Mouse (Mus musculus): ENCODE measurements around the gene Olfr796.

Olfr796 gene

DNA sequence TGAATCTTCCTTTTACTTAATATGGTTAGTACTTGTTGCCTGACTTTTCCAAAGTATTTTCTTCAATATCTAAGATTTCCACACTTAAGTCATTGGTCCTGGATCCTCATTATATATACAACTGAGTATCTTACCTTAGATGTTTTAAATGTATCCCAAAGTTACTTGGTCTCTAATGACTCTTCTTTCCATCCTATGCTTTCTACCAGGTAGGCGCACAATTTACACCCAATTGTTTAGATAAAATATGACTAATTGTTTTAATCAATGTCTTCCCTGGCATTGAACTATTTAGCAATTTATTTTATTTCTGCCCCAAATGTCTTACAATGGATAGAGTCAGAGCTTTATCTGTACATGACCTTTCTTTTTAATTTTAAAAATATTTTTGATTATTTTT is at the start of gene Olfr796:
TSS of gene Olfr796 (minus strand) at position 101 of the 400 bp plus-strand sequence.
- no peak for DNase-seq

DNA sequence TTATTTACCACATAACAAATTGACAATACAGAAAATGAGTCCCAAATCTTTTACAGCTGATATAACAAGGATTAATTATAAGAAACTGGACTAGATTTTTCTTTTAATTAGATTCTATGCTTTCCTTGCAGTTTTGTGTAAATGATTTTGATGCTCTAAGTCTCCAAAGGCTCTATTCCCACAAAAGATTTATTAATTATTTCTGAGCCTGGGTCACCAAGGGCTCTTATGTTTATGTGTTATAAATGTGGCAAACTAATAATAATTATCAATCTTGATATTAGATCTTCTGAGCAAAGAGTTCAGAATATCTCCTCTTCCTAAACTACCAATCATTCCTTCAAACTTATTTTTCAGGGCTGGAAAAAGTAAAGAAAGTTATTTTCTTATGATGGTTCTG is 45.0 kb upstream of the Olfr796 start, which contains the start of gene Olfr800:
TSS of gene Olfr800 (plus strand) at position 301 of the 400 bp plus-strand sequence.
- DNase-seq: no peak

- DNase-seq: no peak
Observed at GRCm38 (mm10) chr10:129651763-129652162, 39.4 kb upstream of the Olfr796 start.

GRCm38 (mm10) chr10:129637184-129637583 is 24.8 kb upstream of the Olfr796 start, which contains the start of gene Olfr799:
TSS of gene Olfr799 (plus strand) at chr10:129637484.
- DNase-seq: no peak

- DNase-seq: no peak
Observed at GRCm38 (mm10) chr10:129627834-129628233, 15.5 kb upstream of the Olfr796 start, which contains the start of gene Olfr798. TSS of gene Olfr798 (minus strand) at chr10:129627934.

- peak; percentile 1 for DNase-seq
Observed at GRCm38 (mm10) chr10:129623251-129623650, 10.9 kb upstream of the Olfr796 start.

GRCm38 (mm10) chr10:129621724-129622123 is 9.4 kb upstream of the Olfr796 start:
- peak; percentile 15 for DNase-seq

- DNase-seq: peak; percentile 3
Observed at GRCm38 (mm10) chr10:129577066-129577465, 35.3 kb downstream of the Olfr796 start.

DNA sequence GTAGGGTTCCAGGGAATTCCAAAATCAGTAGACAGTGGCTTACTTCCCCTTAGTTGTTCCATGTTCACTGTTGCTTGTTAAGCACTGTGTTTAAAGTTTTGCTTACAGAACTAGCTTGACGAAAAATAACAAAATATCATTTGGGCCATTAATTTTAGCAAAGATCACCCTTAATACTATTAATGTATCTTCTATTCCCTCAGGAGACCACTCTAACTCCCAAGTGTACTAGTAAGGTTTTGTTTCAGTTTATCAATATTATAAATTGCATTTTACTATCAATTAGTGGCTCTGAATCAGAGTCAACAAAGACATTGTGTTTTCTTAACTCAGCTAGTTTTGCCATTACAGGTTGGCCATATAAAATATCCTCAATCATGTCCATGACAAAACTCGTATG is 45.0 kb downstream of the Olfr796 start, which contains the start of gene Olfr794:
TSS of gene Olfr794 (plus strand) at position 301 of the 400 bp plus-strand sequence.
- no peak for DNase-seq

All from retina, postnatal 1 day (tissue).